Mouse (Mus musculus): ENCODE measurements around the gene Xylt1. TPM values are rescaled to one million over a fixed set of nuclear protein-coding genes. Genes with fewer than 3 reads are reported as not detected.

Xylt1 gene
- total and polyA plus RNA-seq, 3 experiments = 9.0 to 13.3 TPM; not detected in 1

- no peaks in the 10 kb centered on the region for H3K9me3 ChIP-seq (replicated peaks; ENCODE audit: insufficient read depth, low read length)
- no peak overlapping the region for H3K9ac ChIP-seq (ENCODE audit: control insufficient read depth, low read depth, low read length, poor library complexity, severe bottlenecking)
- H3K79me2 ChIP-seq (ENCODE audit: control insufficient read depth, insufficient read depth, low read length, poor library complexity) = no peaks in the 10 kb centered on the region
- peaks cover 0 to 6% of the 10 kb centered on the region in 2 experiments; a peak in 3 of 4 replicates for H3K36me3 ChIP-seq (ENCODE audit: control insufficient read depth in 1 of 2, insufficient read depth in 2 of 2, low read length in 2 of 2)
- TF ChIP-seq ETS1 (IDR thresholded peaks at IDR 0.05; ENCODE audit: low read depth, low read length) (no peak), MAFK (IDR thresholded peaks at IDR 0.05; ENCODE audit: borderline replicate concordance, low read depth, low read length) (no peak), RCOR1 (IDR thresholded peaks at IDR 0.05; ENCODE audit: low read depth, low read length) (no peak), CHD2 (IDR thresholded peaks at IDR 0.05; ENCODE audit: low read length) (no peak), BHLHE40 (IDR thresholded peaks at IDR 0.05; ENCODE audit: borderline replicate concordance, low read depth, low read length) (no peak), USF2 (IDR thresholded peaks at IDR 0.05; ENCODE audit: borderline replicate concordance in 1 of 2, insufficient read depth in 1 of 2, low read depth in 1 of 2, low read length in 2 of 2) (no peak), POLR2AphosphoS5 (IDR thresholded peaks at IDR 0.05; ENCODE audit: borderline replicate concordance, low read depth, low read length) (no peak), GATA1 (IDR thresholded peaks at IDR 0.05; ENCODE audit: low read depth, low read length) (no peak), KAT2A (conservative IDR thresholded peaks at IDR 0.05; ENCODE audit: low read depth, low read length) (no peak), MAX (IDR thresholded peaks at IDR 0.05; ENCODE audit: low read length) (no peak), CTCF (IDR thresholded peaks at IDR 0.05 in 2 of 3, conservative IDR thresholded peaks at IDR 0.05 in 1 of 3; ENCODE audit: control insufficient read depth in 1 of 3, insufficient read depth in 1 of 3, low read depth in 2 of 3, low read length in 3 of 3, poor library complexity in 1 of 3, severe bottlenecking in 1 of 3) (no peak), ZMIZ1 (IDR thresholded peaks at IDR 0.05; ENCODE audit: low read depth, low read length) (no peak), POLR2A (IDR thresholded peaks at IDR 0.05; ENCODE audit: control insufficient read depth in 1 of 2, insufficient read depth in 1 of 2, low read depth in 1 of 2, low read length in 2 of 2, poor library complexity in 1 of 2) (no peak), MEF2A (IDR thresholded peaks at IDR 0.05; ENCODE audit: extremely low read depth, insufficient replicate concordance, low read depth, low read length, poor library complexity, severe bottlenecking) (no peak), UBTF (IDR thresholded peaks at IDR 0.05; ENCODE audit: borderline replicate concordance, insufficient read depth, low read depth, low read length) (no peak), USF1 (IDR thresholded peaks at IDR 0.05; ENCODE audit: low read depth, low read length) (no peak)
- H3K4me3 ChIP-seq (ENCODE audit: control insufficient read depth in 1 of 2, insufficient read depth in 1 of 2, low read depth in 2 of 2, low read length in 2 of 2) = no peak overlapping the region
- DNase-seq (ENCODE audit: low read depth, low spot score) = no peak
- H3K4me1 ChIP-seq (ENCODE audit: control insufficient read depth in 1 of 2, insufficient read depth in 2 of 2, low read length in 2 of 2) = no peaks in the 10 kb centered on the region
- H3K27me3 ChIP-seq (ENCODE audit: control insufficient read depth in 1 of 2, insufficient read depth in 2 of 2, low read length in 2 of 2) = no peaks in the 10 kb centered on the region
- H3K27ac ChIP-seq (ENCODE audit: control insufficient read depth, low read depth, low read length) = no peak overlapping the region
Measured at GRCm38 (mm10) chr7:117494210-117494609, 113.4 kb downstream of the Xylt1 start.

GRCm38 (mm10) chr7:117494618-117495310, 114.0 kb downstream of the Xylt1 start:
- Histone ChIP-seq H3K79me2 (ENCODE audit: control insufficient read depth, insufficient read depth, low read length, poor library complexity) (no peaks in the 10 kb centered on the region), H3K9ac (ENCODE audit: control insufficient read depth, low read depth, low read length, poor library complexity, severe bottlenecking) (no peak overlapping the region), H3K27ac (ENCODE audit: control insufficient read depth, low read depth, low read length) (no peak overlapping the region), H3K36me3 (ENCODE audit: control insufficient read depth in 1 of 2, insufficient read depth in 2 of 2, low read length in 2 of 2) (peaks cover 0 to 6% of the 10 kb centered on the region in 2 experiments; a peak in 3 of 4 replicates), H3K4me3 (ENCODE audit: control insufficient read depth in 1 of 2, insufficient read depth in 1 of 2, low read depth in 2 of 2, low read length in 2 of 2) (no peak overlapping the region), H3K4me1 (ENCODE audit: control insufficient read depth in 1 of 2, insufficient read depth in 2 of 2, low read length in 2 of 2) (no peaks in the 10 kb centered on the region; a peak in 1 of 4 replicates), H3K9me3 (replicated peaks; ENCODE audit: insufficient read depth, low read length) (no peaks in the 10 kb centered on the region), H3K27me3 (ENCODE audit: control insufficient read depth in 1 of 2, insufficient read depth in 2 of 2, low read length in 2 of 2) (no peaks in the 10 kb centered on the region)
- no peak for TF ChIP-seq MEF2A (IDR thresholded peaks at IDR 0.05; ENCODE audit: extremely low read depth, insufficient replicate concordance, low read depth, low read length, poor library complexity, severe bottlenecking)
- DNase-seq (ENCODE audit: low read depth, low spot score) = no peak

Data from MEL (cell line).